Mouse (Mus musculus): ENCODE measurements around the gene Mipep. TPM values are rescaled to one million over a fixed set of nuclear protein-coding genes. Genes with fewer than 3 reads are reported as not detected.

Mipep gene
- polyA plus RNA-seq, 1 experiment from 2014 or later = 9.8 TPM

GRCm38 (mm10) chr14:60846174-60846573, 61.8 kb downstream of the Mipep start:
- TF ChIP-seq EP300 (optimal IDR thresholded peaks at IDR 0.05) = no peak
- no peak for TF ChIP-seq CTCF (IDR thresholded peaks at IDR 0.05; ENCODE audit: low read depth)
- DNase-seq (ENCODE audit: low spot score) (no peak), ATAC-seq (ENCODE audit: low FRiP score, low TSS enrichment) (no peak)
- WGBS = 85% methylated on average over 5 of the region's 5 CpGs
- Histone ChIP-seq H3K9ac (ENCODE audit: low read length) (no peak overlapping the region), H3K27ac (replicated peaks) (no peak overlapping the region), H3K9me3 (ENCODE audit: control insufficient read depth, low read length) (no peaks in the 10 kb centered on the region), H3K36me3 (ENCODE audit: control insufficient read depth, insufficient read depth, low read length) (no peaks in the 10 kb centered on the region; the same call in none of the 2 replicates), H3K4me1 (replicated peaks; ENCODE audit: control insufficient read depth, insufficient read depth) (no peaks in the 10 kb centered on the region; the same call in 1 of the 2 replicates), H3K4me3 (ENCODE audit: low read depth, low read length) (no peak overlapping the region), H3K4me2 (replicated peaks; ENCODE audit: low read depth) (no peak overlapping the region), H3K27me3 (ENCODE audit: control insufficient read depth, insufficient read depth, low read length) (no peaks in the 10 kb centered on the region)

DNA sequence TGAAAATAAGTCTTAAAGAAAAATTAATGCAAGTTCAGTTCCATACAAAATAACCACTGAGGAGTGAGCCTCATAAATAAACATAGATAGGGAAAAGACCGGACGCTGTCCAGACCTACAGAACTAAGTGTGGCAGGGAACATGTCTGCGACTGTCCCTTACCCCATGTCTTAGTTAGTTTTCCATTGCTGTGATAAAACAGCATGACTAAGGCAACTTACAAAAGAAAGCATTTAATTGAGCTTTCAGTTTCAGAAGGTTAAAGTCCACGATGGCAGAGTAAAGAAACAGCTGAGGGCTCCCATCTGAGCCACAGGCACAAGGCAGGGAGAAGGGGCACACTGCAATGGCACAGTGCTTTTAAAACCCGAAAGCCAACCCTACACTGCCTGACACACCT, 63.8 kb downstream of the Mipep start:
- H3K4me1 ChIP-seq (replicated peaks; ENCODE audit: control insufficient read depth, insufficient read depth) = no peaks in the 10 kb centered on the region; the same call in 1 of the 2 replicates
- no peak for DNase-seq (ENCODE audit: low spot score)

GRCm38 (mm10) chr14:60850101-60850500, 65.7 kb downstream of the Mipep start:
- H3K27ac ChIP-seq (replicated peaks) = no peak overlapping the region
- no peak overlapping the region for H3K4me3 ChIP-seq (ENCODE audit: low read depth, low read length)
- TF ChIP-seq CTCF (IDR thresholded peaks at IDR 0.05; ENCODE audit: low read depth) (no peak), EP300 (optimal IDR thresholded peaks at IDR 0.05) (no peak)
- WGBS = 83% methylated on average over 14 of the region's 14 CpGs
- no peaks in the 10 kb centered on the region for H3K4me1 ChIP-seq (replicated peaks; ENCODE audit: control insufficient read depth, insufficient read depth)
- H3K36me3 ChIP-seq (ENCODE audit: control insufficient read depth, insufficient read depth, low read length) = no peaks in the 10 kb centered on the region; the same call in 1 of the 2 replicates
- no peaks in the 10 kb centered on the region for H3K9me3 ChIP-seq (ENCODE audit: control insufficient read depth, low read length)
- no peak overlapping the region for H3K9ac ChIP-seq (ENCODE audit: low read length)
- no peak for DNase-seq (ENCODE audit: low spot score)
- no peak for ATAC-seq (ENCODE audit: low FRiP score, low TSS enrichment)
- no peak overlapping the region for H3K4me2 ChIP-seq (replicated peaks; ENCODE audit: low read depth)
- H3K27me3 ChIP-seq (ENCODE audit: control insufficient read depth, insufficient read depth, low read length) = no peaks in the 10 kb centered on the region

More for the DNA sequence above, 63.8 kb downstream of the Mipep start:
- Histone ChIP-seq H3K9ac (ENCODE audit: low read length) (no peak overlapping the region), H3K27me3 (ENCODE audit: control insufficient read depth, insufficient read depth, low read length) (no peaks in the 10 kb centered on the region), H3K4me3 (ENCODE audit: low read depth, low read length) (no peak overlapping the region), H3K4me2 (replicated peaks; ENCODE audit: low read depth) (no peak overlapping the region), H3K27ac (replicated peaks) (no peak overlapping the region), H3K36me3 (ENCODE audit: control insufficient read depth, insufficient read depth, low read length) (no peaks in the 10 kb centered on the region; the same call in none of the 2 replicates), H3K9me3 (ENCODE audit: control insufficient read depth, low read length) (no peaks in the 10 kb centered on the region)
- TF ChIP-seq CTCF (IDR thresholded peaks at IDR 0.05; ENCODE audit: low read depth) (no peak), EP300 (optimal IDR thresholded peaks at IDR 0.05) (no peak)
- ATAC-seq (ENCODE audit: low FRiP score, low TSS enrichment) = peak; percentile 78
- WGBS = 65% methylated on average over 5 of the region's 5 CpGs

- no peaks in the 10 kb centered on the region for H3K9me3 ChIP-seq (ENCODE audit: control insufficient read depth, low read length)
- ATAC-seq (ENCODE audit: low FRiP score, low TSS enrichment) (no peak), DNase-seq (ENCODE audit: low spot score) (no peak)
- no peaks in the 10 kb centered on the region for H3K27me3 ChIP-seq (ENCODE audit: control insufficient read depth, insufficient read depth, low read length)
- H3K36me3 ChIP-seq (ENCODE audit: control insufficient read depth, insufficient read depth, low read length) = no peaks in the 10 kb centered on the region; the same call in 1 of the 2 replicates
- H3K9ac ChIP-seq (ENCODE audit: low read length) = no peak overlapping the region
- 86% methylated on average over 5 of the region's 5 CpGs for WGBS
- TF ChIP-seq EP300 (optimal IDR thresholded peaks at IDR 0.05) (no peak), CTCF (IDR thresholded peaks at IDR 0.05; ENCODE audit: low read depth) (no peak)
- H3K27ac ChIP-seq (replicated peaks) = no peak overlapping the region
- no peak overlapping the region for H3K4me2 ChIP-seq (replicated peaks; ENCODE audit: low read depth)
- no peaks in the 10 kb centered on the region; the same call in 1 of the 2 replicates for H3K4me1 ChIP-seq (replicated peaks; ENCODE audit: control insufficient read depth, insufficient read depth)
- H3K4me3 ChIP-seq (ENCODE audit: low read depth, low read length) = no peak overlapping the region
Observed at GRCm38 (mm10) chr14:60851632-60852031, 67.3 kb downstream of the Mipep start.

DNA sequence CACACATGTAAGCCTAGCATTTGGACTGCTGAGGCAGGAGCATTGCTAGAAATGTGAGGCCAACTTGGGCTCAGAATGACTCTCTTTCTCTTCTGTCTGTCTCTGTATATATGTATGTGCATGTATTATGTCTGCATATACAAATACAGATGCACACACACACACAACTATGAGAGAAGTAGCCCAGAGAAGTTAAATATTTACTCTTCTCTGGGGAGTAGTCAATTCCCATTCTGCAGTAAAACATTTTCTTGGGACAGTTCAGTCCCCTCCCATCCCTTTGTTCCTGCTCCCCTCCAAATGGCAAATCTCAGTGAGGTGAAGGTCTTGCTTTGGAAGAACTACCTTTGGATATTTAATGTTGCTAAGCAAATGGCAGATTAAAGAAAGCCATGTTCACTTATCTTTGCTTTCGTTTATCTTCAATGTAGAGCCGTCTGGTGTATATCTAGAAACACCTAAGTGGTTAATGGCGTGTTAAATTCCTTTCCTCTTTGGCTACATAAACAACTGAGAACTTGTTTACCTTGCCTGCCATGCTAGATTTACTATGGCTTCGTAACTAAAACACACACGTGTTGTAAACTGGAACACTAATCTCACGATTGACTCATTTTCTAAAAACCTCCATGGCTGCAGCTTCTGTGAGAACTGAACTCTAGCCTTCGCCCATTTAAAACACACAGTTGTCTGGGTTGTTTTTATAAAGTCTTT, 72.0 kb downstream of the Mipep start:
- TF ChIP-seq CTCF (IDR thresholded peaks at IDR 0.05; ENCODE audit: low read depth) = no peak
- TF ChIP-seq EP300 (optimal IDR thresholded peaks at IDR 0.05) = peak; percentile 74
- H3K27me3 ChIP-seq (ENCODE audit: control insufficient read depth, insufficient read depth, low read length) = no peaks in the 10 kb centered on the region
- DNase-seq (ENCODE audit: low spot score) (no peak), ATAC-seq (ENCODE audit: low FRiP score, low TSS enrichment) (peak; percentile 76)
- no peak overlapping the region for H3K9ac ChIP-seq (ENCODE audit: low read length)
- H3K36me3 ChIP-seq (ENCODE audit: control insufficient read depth, insufficient read depth, low read length) = no peaks in the 10 kb centered on the region; the same call in 1 of the 2 replicates
- H3K9me3 ChIP-seq (ENCODE audit: control insufficient read depth, low read length) = no peaks in the 10 kb centered on the region
- 19% methylated on average over 7 of the region's 7 CpGs for WGBS
- H3K4me3 ChIP-seq (ENCODE audit: low read depth, low read length) = no peak overlapping the region
- peak overlapping the region; percentile 58 for H3K27ac ChIP-seq (replicated peaks)
- H3K4me1 ChIP-seq (replicated peaks; ENCODE audit: control insufficient read depth, insufficient read depth) = peaks cover 3% of the 10 kb centered on the region; the same call in 1 of the 2 replicates
- no peak overlapping the region for H3K4me2 ChIP-seq (replicated peaks; ENCODE audit: low read depth)

- Histone ChIP-seq H3K9me3 (ENCODE audit: control insufficient read depth, low read length) (no peaks in the 10 kb centered on the region), H3K27me3 (ENCODE audit: control insufficient read depth, insufficient read depth, low read length) (no peaks in the 10 kb centered on the region), H3K27ac (replicated peaks) (peak overlapping the region; percentile 58), H3K4me2 (replicated peaks; ENCODE audit: low read depth) (no peak overlapping the region), H3K4me1 (replicated peaks; ENCODE audit: control insufficient read depth, insufficient read depth) (peaks cover 3% of the 10 kb centered on the region; the same call in 1 of the 2 replicates), H3K4me3 (ENCODE audit: low read depth, low read length) (no peak overlapping the region), H3K36me3 (ENCODE audit: control insufficient read depth, insufficient read depth, low read length) (no peaks in the 10 kb centered on the region; the same call in 1 of the 2 replicates), H3K9ac (ENCODE audit: low read length) (0 out of 2 replicates have a peak overlapping the region, but pooled peaks have one; percentile 2)
- WGBS = 37% methylated on average over 7 of the region's 7 CpGs
- ATAC-seq (ENCODE audit: low FRiP score, low TSS enrichment) = peak; percentile 36; the same call in 1 of the 2 replicates
- DNase-seq (ENCODE audit: low spot score) = no peak
- TF ChIP-seq EP300 (optimal IDR thresholded peaks at IDR 0.05) (no peak), CTCF (IDR thresholded peaks at IDR 0.05; ENCODE audit: low read depth) (no peak)
Observed at GRCm38 (mm10) chr14:60856913-60857300, 72.5 kb downstream of the Mipep start.

Measured in stomach, postnatal 0 days (tissue).